Mouse (Mus musculus): ENCODE measurements at regions not wholly inside any gene's neighbourhood (a gene's known extent, or its start where the extent isn't known, plus 50 kb on each side); places are given as distances from the start of the nearest gene placed in this dataset.

- no peak overlapping the region for H3K9ac ChIP-seq (ENCODE audit: low read depth, low read length)
- H3K4me2 ChIP-seq (ENCODE audit: low read length), result no peak overlapping the region
- ATAC-seq, result no peak
- no peak overlapping the region for H3K4me3 ChIP-seq (ENCODE audit: low read length)
- no peaks in the 10 kb centered on the region for H3K9me3 ChIP-seq (ENCODE audit: control insufficient read depth, low read length)
- no peaks in the 10 kb centered on the region for H3K36me3 ChIP-seq (ENCODE audit: control insufficient read depth, insufficient read depth, low read length)
- no peaks in the 10 kb centered on the region for H3K27me3 ChIP-seq (replicated peaks; ENCODE audit: control insufficient read depth, insufficient read depth, low read length)
- no peaks in the 10 kb centered on the region; the same call in 1 of the 2 replicates for H3K4me1 ChIP-seq (ENCODE audit: control insufficient read depth, insufficient read depth, low read depth, low read length)
- no peak overlapping the region for H3K27ac ChIP-seq (ENCODE audit: low read depth, low read length)
- 100% methylated on average over 1 of the region's 1 CpGs for WGBS
Observed at GRCm38 (mm10) chr10:37375648-37376047, 236.9 kb upstream of the Marcks start.

GRCm38 (mm10) chr10:37368997-37369679 is 230.4 kb upstream of the Marcks start:
- 92% methylated on average over 5 of the region's 5 CpGs for WGBS
- no peak overlapping the region for H3K27ac ChIP-seq (ENCODE audit: low read depth, low read length)

GRCm38 (mm10) chr10:37367796-37368195 is 229.1 kb upstream of the Marcks start:
- Histone ChIP-seq H3K9me3 (ENCODE audit: control insufficient read depth, low read length) (no peaks in the 10 kb centered on the region), H3K9ac (ENCODE audit: low read depth, low read length) (no peak overlapping the region), H3K4me3 (ENCODE audit: low read length) (no peak overlapping the region), H3K27me3 (replicated peaks; ENCODE audit: control insufficient read depth, insufficient read depth, low read length) (no peaks in the 10 kb centered on the region), H3K36me3 (ENCODE audit: control insufficient read depth, insufficient read depth, low read length) (no peaks in the 10 kb centered on the region), H3K4me1 (ENCODE audit: control insufficient read depth, insufficient read depth, low read depth, low read length) (no peaks in the 10 kb centered on the region; the same call in 1 of the 2 replicates), H3K27ac (ENCODE audit: low read depth, low read length) (no peak overlapping the region), H3K4me2 (ENCODE audit: low read length) (no peak overlapping the region)
- WGBS, result 97% methylated on average over 4 of the region's 4 CpGs
- no peak for ATAC-seq

More at GRCm38 (mm10) chr10:37368997-37369679, 230.4 kb upstream of the Marcks start:
- H3K27me3 ChIP-seq (replicated peaks; ENCODE audit: control insufficient read depth, insufficient read depth, low read length), result no peaks in the 10 kb centered on the region
- no peak overlapping the region for H3K4me3 ChIP-seq (ENCODE audit: low read length)
- ATAC-seq, result no peak
- H3K4me2 ChIP-seq (ENCODE audit: low read length), result no peak overlapping the region
- no peaks in the 10 kb centered on the region for H3K36me3 ChIP-seq (ENCODE audit: control insufficient read depth, insufficient read depth, low read length)
- H3K4me1 ChIP-seq (ENCODE audit: control insufficient read depth, insufficient read depth, low read depth, low read length), result no peaks in the 10 kb centered on the region; the same call in 1 of the 2 replicates
- no peaks in the 10 kb centered on the region for H3K9me3 ChIP-seq (ENCODE audit: control insufficient read depth, low read length)
- no peak overlapping the region for H3K9ac ChIP-seq (ENCODE audit: low read depth, low read length)

GRCm38 (mm10) chr10:37364506-37364905 is 225.8 kb upstream of the Marcks start:
- Histone ChIP-seq H3K27ac (ENCODE audit: low read depth, low read length) (no peak overlapping the region), H3K4me1 (ENCODE audit: control insufficient read depth, insufficient read depth, low read depth, low read length) (no peaks in the 10 kb centered on the region; the same call in 1 of the 2 replicates), H3K4me2 (ENCODE audit: low read length) (no peak overlapping the region), H3K9me3 (ENCODE audit: control insufficient read depth, low read length) (no peaks in the 10 kb centered on the region), H3K4me3 (ENCODE audit: low read length) (no peak overlapping the region), H3K9ac (ENCODE audit: low read depth, low read length) (no peak overlapping the region), H3K36me3 (ENCODE audit: control insufficient read depth, insufficient read depth, low read length) (no peaks in the 10 kb centered on the region), H3K27me3 (replicated peaks; ENCODE audit: control insufficient read depth, insufficient read depth, low read length) (no peaks in the 10 kb centered on the region)
- 38% methylated on average over 4 of the region's 4 CpGs for WGBS
- no peak for ATAC-seq

GRCm38 (mm10) chr10:37360985-37361384 is 222.3 kb upstream of the Marcks start:
- ATAC-seq, result no peak
- no peaks in the 10 kb centered on the region for H3K36me3 ChIP-seq (ENCODE audit: control insufficient read depth, insufficient read depth, low read length)
- H3K27me3 ChIP-seq (replicated peaks; ENCODE audit: control insufficient read depth, insufficient read depth, low read length), result no peaks in the 10 kb centered on the region
- no peak overlapping the region for H3K4me2 ChIP-seq (ENCODE audit: low read length)
- WGBS, result 89% methylated on average over 3 of the region's 3 CpGs
- H3K9ac ChIP-seq (ENCODE audit: low read depth, low read length), result no peak overlapping the region
- no peak overlapping the region for H3K27ac ChIP-seq (ENCODE audit: low read depth, low read length)
- peaks cover 3% of the 10 kb centered on the region; the same call in 1 of the 2 replicates for H3K4me1 ChIP-seq (ENCODE audit: control insufficient read depth, insufficient read depth, low read depth, low read length)
- no peaks in the 10 kb centered on the region for H3K9me3 ChIP-seq (ENCODE audit: control insufficient read depth, low read length)
- H3K4me3 ChIP-seq (ENCODE audit: low read length), result no peak overlapping the region

- no peaks in the 10 kb centered on the region for H3K27me3 ChIP-seq (replicated peaks; ENCODE audit: control insufficient read depth, insufficient read depth, low read length)
- H3K4me1 ChIP-seq (ENCODE audit: control insufficient read depth, insufficient read depth, low read depth, low read length), result peaks cover 3% of the 10 kb centered on the region; the same call in 1 of the 2 replicates
- no peak overlapping the region for H3K9ac ChIP-seq (ENCODE audit: low read depth, low read length)
- no peaks in the 10 kb centered on the region for H3K9me3 ChIP-seq (ENCODE audit: control insufficient read depth, low read length)
- no peak for ATAC-seq
- no peak overlapping the region for H3K4me2 ChIP-seq (ENCODE audit: low read length)
- no peaks in the 10 kb centered on the region for H3K36me3 ChIP-seq (ENCODE audit: control insufficient read depth, insufficient read depth, low read length)
- no peak overlapping the region for H3K4me3 ChIP-seq (ENCODE audit: low read length)
- no peak overlapping the region for H3K27ac ChIP-seq (ENCODE audit: low read depth, low read length)
Observed at GRCm38 (mm10) chr10:37358900-37359299, 220.2 kb upstream of the Marcks start.

- Histone ChIP-seq H3K4me1 (ENCODE audit: control insufficient read depth, insufficient read depth, low read depth, low read length) (peaks cover 3% of the 10 kb centered on the region; the same call in 1 of the 2 replicates), H3K4me3 (ENCODE audit: low read length) (no peak overlapping the region), H3K4me2 (ENCODE audit: low read length) (no peak overlapping the region), H3K9ac (ENCODE audit: low read depth, low read length) (no peak overlapping the region), H3K27me3 (replicated peaks; ENCODE audit: control insufficient read depth, insufficient read depth, low read length) (no peaks in the 10 kb centered on the region), H3K27ac (ENCODE audit: low read depth, low read length) (no peak overlapping the region), H3K9me3 (ENCODE audit: control insufficient read depth, low read length) (no peaks in the 10 kb centered on the region), H3K36me3 (ENCODE audit: control insufficient read depth, insufficient read depth, low read length) (no peaks in the 10 kb centered on the region)
- 63% methylated on average over 5 of the region's 5 CpGs for WGBS
- ATAC-seq, result no peak
Observed at GRCm38 (mm10) chr10:37358334-37358733, 219.6 kb upstream of the Marcks start.

- H3K27ac ChIP-seq (ENCODE audit: low read depth, low read length), result peak overlapping the region; percentile 59; the same call in 1 of the 2 replicates
- peak; percentile 98 for ATAC-seq
Observed at GRCm38 (mm10) chr10:37357304-37358060, 218.8 kb upstream of the Marcks start.

GRCm38 (mm10) chr10:37349261-37349660 is 210.5 kb upstream of the Marcks start:
- WGBS, result 92% methylated on average over 1 of the region's 1 CpGs
- no peaks in the 10 kb centered on the region for H3K9me3 ChIP-seq (ENCODE audit: control insufficient read depth, low read length)
- no peak for ATAC-seq
- H3K9ac ChIP-seq (ENCODE audit: low read depth, low read length), result no peak overlapping the region
- H3K27me3 ChIP-seq (replicated peaks; ENCODE audit: control insufficient read depth, insufficient read depth, low read length), result no peaks in the 10 kb centered on the region
- H3K4me1 ChIP-seq (ENCODE audit: control insufficient read depth, insufficient read depth, low read depth, low read length), result no peaks in the 10 kb centered on the region
- H3K27ac ChIP-seq (ENCODE audit: low read depth, low read length), result no peak overlapping the region
- H3K4me2 ChIP-seq (ENCODE audit: low read length), result no peak overlapping the region
- H3K36me3 ChIP-seq (ENCODE audit: control insufficient read depth, insufficient read depth, low read length), result no peaks in the 10 kb centered on the region
- H3K4me3 ChIP-seq (ENCODE audit: low read length), result no peak overlapping the region

More at GRCm38 (mm10) chr10:37357304-37358060, 218.8 kb upstream of the Marcks start:
- H3K4me2 ChIP-seq (ENCODE audit: low read length), result no peak overlapping the region
- no peaks in the 10 kb centered on the region for H3K36me3 ChIP-seq (ENCODE audit: control insufficient read depth, insufficient read depth, low read length)
- no peak overlapping the region for H3K4me3 ChIP-seq (ENCODE audit: low read length)
- H3K9ac ChIP-seq (ENCODE audit: low read depth, low read length), result no peak overlapping the region
- peaks cover 3% of the 10 kb centered on the region; the same call in 1 of the 2 replicates for H3K4me1 ChIP-seq (ENCODE audit: control insufficient read depth, insufficient read depth, low read depth, low read length)
- H3K27me3 ChIP-seq (replicated peaks; ENCODE audit: control insufficient read depth, insufficient read depth, low read length), result no peaks in the 10 kb centered on the region
- no peaks in the 10 kb centered on the region for H3K9me3 ChIP-seq (ENCODE audit: control insufficient read depth, low read length)
- 43% methylated on average over 6 of the region's 6 CpGs for WGBS
